Mouse (Mus musculus) ES-E14 (cell line): ENCODE measurements around the gene Cdkn2b.

Experiments used
- CHD2 ChIP-seq: IDR thresholded peaks from 2 replicates; pipeline ENCODE4 v1.6.1; 2014; ENCODE audit warnings: mild to moderate bottlenecking, low read depth, low read length, inconsistent platforms
- MAFK ChIP-seq: IDR thresholded peaks from 2 replicates; pipeline ENCODE4 v1.6.1; 2014; ENCODE audit warnings: mild to moderate bottlenecking, low read depth, low read length, inconsistent platforms; ENCODE audit not compliant: insufficient read depth
- ZNF384 ChIP-seq: IDR thresholded peaks from 2 replicates; pipeline ENCODE4 v1.6.1; 2012; ENCODE audit warnings: low read depth, low read length, inconsistent platforms

- TF ChIP-seq ZNF384, result no peak
- no peak for TF ChIP-seq CHD2
- TF ChIP-seq MAFK, result no peak
Measured at GRCm38 (mm10) chr4:89273585-89273984, 37.3 kb downstream of the Cdkn2b start.
